Mouse (Mus musculus) lung, postnatal 14 days (tissue): ENCODE measurements at regions not wholly inside any gene's neighbourhood (a gene's known extent, or its start where the extent isn't known, plus 50 kb on each side); places are given as distances from the start of the nearest gene placed in this dataset.
A peak's percentile ranks its signal among the peaks of the same experiment; 100 is the strongest.

Experiments used
- DNase-seq: peaks from one replicate; pipeline ENCODE4 v3.0.0; 2021

- DNase-seq, result no peak
These were observed 67.3 kb downstream of the C1d start for GRCm38 (mm10) chr11:17324651-17325050.

DNA sequence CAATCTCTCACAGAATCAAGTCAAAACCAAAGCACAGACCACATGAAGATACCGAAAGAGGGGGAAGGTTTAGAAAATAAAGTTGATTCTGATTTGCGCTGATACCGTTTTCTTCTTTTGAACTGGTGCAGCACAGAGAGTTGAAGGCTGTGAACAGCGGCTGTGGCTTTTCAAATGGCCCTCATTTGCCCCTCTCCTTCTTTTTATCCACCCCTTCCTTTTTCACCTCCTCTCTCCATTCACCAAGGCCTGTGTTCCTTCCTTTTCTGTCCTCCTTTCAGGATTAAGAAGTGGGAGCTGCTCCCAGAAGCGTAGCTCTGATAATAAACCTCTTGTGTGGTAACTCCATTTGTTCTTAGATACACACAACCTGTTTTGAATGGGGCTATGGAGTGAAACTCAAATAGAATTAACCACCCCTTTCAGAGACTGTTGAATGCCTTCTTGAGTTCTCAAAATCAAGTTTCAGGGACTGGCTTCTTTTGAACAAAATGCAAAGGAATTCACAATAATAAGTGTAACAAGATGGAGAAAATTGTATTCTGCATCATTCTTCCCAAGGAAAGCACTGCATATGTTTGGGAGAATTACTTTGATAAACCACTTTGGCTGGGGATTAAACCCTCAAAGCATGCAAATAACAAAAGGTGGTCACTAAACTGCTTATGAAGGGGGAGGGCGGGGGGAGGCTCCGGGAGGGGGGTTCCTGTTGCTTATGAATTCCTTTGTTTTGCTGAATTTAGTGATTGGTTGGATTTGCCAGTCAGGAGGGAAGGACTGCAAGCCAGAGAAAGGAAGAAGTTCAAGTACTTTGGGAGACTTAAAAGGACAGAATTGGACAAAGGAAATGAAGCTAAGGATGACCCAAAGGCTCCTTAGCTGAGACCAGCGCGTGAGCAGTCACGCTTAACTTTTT lies 68.6 kb downstream of the C1d start:
- no peak for DNase-seq

DNA sequence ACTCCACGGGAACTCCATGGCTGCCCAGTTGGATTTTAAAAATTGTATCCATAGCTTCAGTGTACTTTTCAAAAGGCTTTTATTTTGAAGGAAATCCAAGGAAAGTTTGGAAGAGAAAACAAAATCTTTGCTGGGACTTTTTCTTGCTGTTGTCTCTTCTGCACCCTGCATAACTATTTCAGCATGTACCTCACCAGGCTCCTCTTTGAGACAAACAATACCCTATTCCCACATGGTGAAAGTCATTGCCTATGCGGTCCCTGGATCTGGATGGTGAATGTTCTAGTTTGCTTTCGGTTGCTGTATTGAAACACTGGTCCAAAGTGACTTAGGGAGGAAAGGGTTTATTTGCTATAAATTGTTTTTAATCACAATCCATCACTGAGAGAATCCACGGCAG lies 69.3 kb downstream of the C1d start:
- DNase-seq, result no peak

- DNase-seq, result no peak
These were observed 94.1 kb downstream of the C1d start for GRCm38 (mm10) chr11:17351476-17351875.

- DNase-seq, result no peak
These were observed 95.1 kb downstream of the C1d start for GRCm38 (mm10) chr11:17352148-17353130.

DNA sequence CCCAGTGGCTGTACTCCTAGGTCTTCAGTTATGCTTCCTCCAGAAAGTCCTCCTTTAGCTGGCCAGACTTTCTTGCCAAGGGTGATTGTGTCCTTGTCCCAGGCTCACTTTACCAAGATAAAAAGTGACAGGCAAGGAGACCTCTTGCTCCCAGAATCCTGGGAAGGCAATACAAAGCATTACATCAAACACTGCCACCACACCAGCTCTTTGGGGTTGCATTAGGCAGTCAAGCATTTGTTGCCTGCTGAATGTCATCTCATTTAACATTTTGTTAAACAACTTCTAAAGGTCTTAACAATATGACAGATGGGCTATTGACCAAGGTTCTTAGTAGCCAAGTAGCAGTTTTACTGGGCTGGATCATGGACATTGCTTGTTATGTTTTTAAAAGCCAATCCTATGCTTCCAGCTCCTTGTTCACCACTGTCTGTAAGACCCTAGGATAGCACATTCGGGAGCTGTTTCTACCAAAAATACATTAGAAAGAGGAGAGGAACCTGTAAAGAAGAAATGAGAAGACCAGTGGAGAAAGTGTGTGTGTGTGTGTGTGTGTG lies 102.4 kb downstream of the C1d start:
- DNase-seq, result no peak

DNA sequence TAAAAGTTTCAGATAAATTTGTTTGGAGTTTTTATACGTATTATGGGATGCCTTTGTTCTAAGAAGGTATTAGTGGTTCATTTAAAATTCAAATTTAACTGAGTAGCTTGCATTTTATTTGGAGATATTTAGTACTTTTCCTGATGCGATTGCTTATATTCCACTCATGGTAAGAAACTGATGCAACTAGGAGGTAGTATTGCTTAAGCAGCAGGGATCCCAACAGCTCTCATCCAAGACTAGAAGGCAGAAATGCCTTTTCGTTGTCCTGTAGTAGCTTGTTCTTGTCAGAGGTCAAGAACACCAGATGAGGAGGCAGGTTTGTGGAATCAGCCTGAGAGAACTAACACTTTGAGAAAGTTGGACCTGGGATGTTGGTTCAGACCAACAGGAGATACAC lies 120.5 kb downstream of the C1d start:
- no peak for DNase-seq

- DNase-seq, result no peak
These were observed 129.4 kb downstream of the C1d start for GRCm38 (mm10) chr11:17386756-17387155.

DNA sequence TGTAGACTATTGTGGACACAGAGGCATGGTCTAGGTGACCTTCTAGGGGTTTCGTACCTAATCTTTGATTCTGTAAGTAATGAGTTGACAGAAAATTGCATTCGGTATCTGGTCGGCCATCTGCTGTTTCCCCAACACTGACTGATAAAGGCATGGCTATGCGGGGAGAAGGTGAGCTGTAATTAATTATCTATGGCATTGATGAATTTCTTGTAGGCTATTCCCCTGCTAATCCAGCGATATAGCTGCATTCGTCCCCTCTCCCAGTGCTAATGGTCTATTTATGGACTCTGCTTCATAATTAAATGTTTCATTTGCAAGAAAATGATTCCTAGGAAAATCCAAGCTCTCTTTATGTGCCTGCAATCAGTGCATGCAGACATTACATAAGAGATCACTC lies 136.5 kb downstream of the C1d start:
- DNase-seq, result no peak

DNA sequence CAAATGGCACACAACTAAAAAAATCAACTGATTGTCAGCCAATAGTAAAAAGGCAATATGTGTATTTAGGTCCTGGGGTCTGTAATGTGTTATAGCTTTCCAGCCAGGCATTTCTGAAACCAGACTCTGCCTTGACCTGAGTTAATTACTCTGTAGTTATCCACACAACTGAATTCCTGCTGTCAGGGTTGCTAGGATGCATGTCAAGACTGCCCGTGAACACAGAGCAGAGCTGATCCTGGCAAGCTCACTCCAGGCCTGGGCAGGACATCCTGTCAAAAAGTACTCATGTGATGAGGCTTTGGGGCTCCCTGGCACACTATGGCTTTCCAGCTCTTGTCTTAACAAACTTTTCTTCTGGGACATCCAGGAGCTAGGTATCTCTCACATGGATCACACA lies 157.2 kb downstream of the C1d start:
- no peak for DNase-seq

DNA sequence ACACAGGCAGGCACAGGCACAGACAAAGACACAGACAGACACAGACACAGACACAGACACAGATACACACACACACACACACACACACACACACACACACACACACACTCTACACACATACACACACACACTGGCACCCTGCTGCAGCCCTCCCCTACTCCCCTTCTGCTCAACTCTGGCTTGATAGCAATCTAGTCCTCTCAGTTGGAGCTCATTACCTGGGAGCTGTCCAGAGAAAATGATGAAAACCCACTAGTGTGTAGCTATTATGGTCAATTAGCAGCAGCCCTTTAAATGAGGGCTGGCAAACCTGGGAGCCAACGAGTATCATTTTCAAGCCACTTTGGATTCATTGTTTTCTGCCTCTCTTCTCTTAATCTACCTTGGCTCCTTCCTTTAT lies 157.8 kb downstream of the C1d start:
- DNase-seq, result no peak

GRCm38 (mm10) chr11:17417656-17418289 lies 160.4 kb downstream of the C1d start:
- DNase-seq, result no peak

- no peak for DNase-seq
These were observed 184.8 kb downstream of the C1d start for GRCm38 (mm10) chr11:17442133-17442532.

DNA sequence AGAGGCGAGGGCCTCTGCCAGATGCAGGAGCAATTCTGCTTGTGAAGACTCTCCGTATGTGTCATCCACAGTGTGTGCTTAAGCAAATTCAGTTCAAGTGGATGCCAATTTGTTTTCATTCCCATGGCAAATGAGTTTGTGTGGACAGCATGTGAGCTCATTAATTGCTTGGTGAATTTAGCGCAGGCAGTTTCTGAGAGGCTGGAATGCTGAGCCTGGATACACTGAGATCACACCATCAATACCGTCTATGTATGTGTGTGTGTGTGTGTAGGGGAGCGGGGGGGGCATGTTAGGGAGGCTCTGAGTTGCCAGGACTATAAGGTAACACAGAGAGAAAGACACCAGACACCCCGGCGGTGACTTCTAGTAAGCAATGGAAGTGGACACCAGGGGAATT lies 191.9 kb downstream of the C1d start:
- DNase-seq, result no peak

GRCm38 (mm10) chr11:17450360-17451045 lies 193.1 kb downstream of the C1d start:
- no peak for DNase-seq

- DNase-seq, result no peak
These were observed 194.1 kb downstream of the C1d start for GRCm38 (mm10) chr11:17451451-17451850.

DNA sequence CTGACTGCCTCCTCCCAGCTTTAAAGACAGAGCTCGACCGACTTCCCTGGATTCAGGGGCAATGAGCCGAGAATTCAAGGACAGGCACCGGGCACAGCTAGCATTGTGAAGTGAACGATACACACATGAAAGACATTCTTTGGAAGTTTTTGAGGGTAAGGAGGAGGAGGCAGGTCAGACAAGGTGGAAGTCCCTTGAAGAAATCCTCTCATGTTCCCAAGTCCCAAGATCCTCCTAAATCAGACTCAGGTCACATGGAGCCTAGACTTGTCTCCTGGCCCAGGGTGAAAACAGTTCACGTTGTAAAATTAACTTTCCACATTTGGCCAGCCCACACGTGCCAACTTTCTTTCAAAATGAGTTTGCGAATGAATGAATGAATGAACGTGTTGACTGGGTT lies 196.2 kb downstream of the C1d start:
- no peak for DNase-seq

- DNase-seq, result no peak
These were observed 201.6 kb downstream of the C1d start for GRCm38 (mm10) chr11:17458946-17459345.

DNA sequence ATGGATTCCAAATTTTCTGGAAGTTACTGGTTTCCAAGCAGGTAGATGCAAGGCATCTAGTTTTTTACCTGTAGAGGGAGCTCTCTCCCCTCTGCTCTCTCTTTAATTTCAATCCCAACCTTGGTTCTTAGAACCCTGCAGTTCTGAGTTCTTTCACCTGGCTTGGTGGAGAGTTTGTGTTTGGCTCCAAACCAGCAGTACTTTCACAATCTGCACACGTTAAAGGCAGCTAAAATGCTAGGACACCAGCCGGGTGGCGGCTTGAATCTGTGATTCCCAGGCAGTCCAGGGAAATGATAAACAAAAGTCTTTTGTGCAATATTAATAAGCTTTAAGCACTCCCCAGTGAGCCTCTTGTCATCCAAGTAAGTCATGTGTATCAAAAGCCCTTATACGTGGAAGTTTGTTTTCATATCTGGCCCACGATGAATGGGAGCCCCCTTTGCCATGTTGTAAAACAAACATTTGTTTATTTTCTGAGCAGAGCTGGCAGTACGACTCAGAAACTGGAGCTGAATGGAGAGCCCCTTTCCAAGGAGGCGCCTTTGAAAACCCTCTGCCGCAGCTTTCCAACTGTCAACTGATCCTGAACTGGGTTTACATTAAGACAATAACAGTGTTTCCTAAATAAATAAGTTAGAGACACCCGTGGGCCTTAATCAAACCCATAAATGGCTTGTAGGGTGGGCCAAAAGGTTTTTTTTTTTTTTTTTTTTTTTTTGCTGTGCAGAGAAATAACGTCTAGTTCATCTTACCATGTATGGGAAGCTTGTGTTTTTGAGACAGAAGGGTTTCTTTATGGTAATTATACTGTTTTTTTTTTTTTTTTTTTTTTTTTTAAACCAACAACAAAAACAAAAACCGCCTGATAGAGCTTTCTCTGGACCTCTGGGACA lies 202.9 kb downstream of the C1d start:
- peak; percentile 7 for DNase-seq

GRCm38 (mm10) chr11:17460920-17461279 lies 203.5 kb downstream of the C1d start:
- DNase-seq, result peak; percentile 14

DNA sequence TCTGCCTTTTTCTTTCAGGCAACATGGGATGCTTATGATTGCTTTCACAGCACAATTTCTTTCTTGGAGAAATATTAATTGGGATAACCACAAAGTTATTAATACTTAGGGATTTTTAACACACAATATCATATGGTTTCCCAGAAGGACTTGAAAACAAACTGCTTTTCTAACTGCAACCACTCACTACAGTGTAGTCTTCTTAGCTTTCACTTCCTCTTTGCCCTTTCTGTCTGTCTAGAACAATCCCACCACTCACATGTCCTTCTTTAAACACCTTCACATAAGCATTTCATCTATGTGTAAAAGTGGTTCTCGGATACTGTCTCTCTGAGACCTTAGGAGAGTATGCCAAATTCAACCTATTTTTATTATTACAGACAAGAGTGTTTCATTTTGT lies 204.3 kb downstream of the C1d start:
- DNase-seq, result no peak
